Mouse (Mus musculus) lung, adult 2 months (tissue): Measurements from ENCODE around the gene Dgki.

Experiments
- CTCF ChIP-seq: fragments of 200-500 bp; IDR thresholded peaks from 2 replicates; pipeline ENCODE4 v1.5.1; 2011; ENCODE audit warnings: mild to moderate bottlenecking, low read length, control low read depth; ENCODE audit not compliant: insufficient read depth
- POLR2A ChIP-seq: fragments of 200-500 bp; IDR thresholded peaks from 2 replicates; pipeline ENCODE4 v1.6.1; 2011; ENCODE audit warnings: low read depth, mild to moderate bottlenecking, control low read depth, low read length, borderline replicate concordance; ENCODE audit errors: extremely low read depth

GRCm38 (mm10) chr6:36960658-36961057, 339.3 kb downstream of the Dgki start:
- TF ChIP-seq CTCF (no peak), POLR2A (no peak)
